Mouse (Mus musculus): ENCODE measurements around the gene Nckap5. TPM values are rescaled to one million over a fixed set of nuclear protein-coding genes. Genes with fewer than 3 reads are reported as not detected.

Nckap5 gene
- polyA plus RNA-seq, 1 experiment from 2014 or later = 1.1 TPM

DNA sequence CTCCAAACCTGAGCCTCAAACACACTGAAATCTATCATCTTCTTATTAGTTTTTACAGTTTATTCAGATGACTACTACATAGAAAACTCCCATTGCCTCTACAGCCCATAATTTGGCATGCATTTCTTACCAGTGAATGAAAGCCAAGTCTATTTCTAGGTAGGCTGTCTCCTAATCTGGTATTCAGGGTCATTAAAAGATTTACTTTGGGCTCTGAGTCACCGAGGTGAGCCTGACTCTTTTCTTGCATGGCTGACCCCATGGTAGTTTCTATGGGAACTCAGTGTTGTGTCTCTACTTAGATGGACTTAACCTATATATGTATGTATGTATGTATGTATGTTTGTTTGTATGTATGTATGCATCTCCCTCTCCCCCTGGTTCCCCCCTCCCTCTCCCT is 63.6 kb downstream of the Nckap5 start:
- no peak overlapping the region for H3K4me2 ChIP-seq (ENCODE audit: low read depth, low read length)
- no peaks in the 10 kb centered on the region for H3K36me3 ChIP-seq (replicated peaks; ENCODE audit: insufficient read depth, low read length)
- H3K9me3 ChIP-seq (ENCODE audit: low read length) = no peaks in the 10 kb centered on the region
- H3K27me3 ChIP-seq (ENCODE audit: insufficient read depth, low read length) = no peaks in the 10 kb centered on the region
- no peak overlapping the region for H3K4me3 ChIP-seq (ENCODE audit: low read depth, low read length)
- TF ChIP-seq CTCF (IDR thresholded peaks at IDR 0.05; ENCODE audit: low read depth) (no peak), EP300 (IDR thresholded peaks at IDR 0.05; ENCODE audit: low read depth) (no peak)
- no peaks in the 10 kb centered on the region for H3K4me1 ChIP-seq (ENCODE audit: insufficient read depth)
- DNase-seq (no peak), ATAC-seq (no peak)
- no peak overlapping the region for H3K9ac ChIP-seq (replicated peaks)
- 72% methylated on average over 1 of the region's 1 CpGs for WGBS (ENCODE audit: insufficient replicate concordance)
- H3K27ac ChIP-seq (ENCODE audit: low read depth) = no peak overlapping the region

DNA sequence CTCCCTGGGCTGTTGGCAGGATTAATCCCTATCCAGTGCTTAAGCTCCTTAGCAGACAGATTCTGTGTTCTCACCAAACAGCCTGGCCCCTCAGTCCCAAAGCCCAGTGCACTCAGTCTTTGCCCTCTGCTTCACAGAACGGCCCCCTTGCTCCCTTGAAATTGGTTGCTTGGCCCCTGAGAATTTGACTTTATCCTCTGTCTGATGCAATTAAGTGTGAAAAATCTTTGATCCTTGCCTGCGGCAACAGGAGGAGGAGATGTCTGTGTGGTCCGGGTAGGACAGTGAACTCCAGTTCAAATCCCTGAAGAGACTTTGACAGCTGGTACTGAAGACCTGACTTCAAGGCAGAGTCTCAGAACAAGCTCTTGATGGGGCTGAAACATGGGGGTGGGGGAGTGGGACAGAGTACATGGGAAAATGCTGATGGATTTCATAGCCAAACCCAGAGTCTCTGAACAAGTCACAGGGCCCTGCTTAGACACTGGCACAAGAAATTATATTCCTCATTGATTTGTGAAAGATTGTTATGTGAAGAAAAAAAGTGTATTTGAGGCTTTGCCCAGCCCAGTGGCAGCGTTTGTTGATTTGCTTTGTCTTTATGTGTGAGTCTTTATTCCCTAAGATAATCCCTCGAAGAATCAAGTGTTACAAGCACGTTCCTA is 65.0 kb downstream of the Nckap5 start:
- no peak overlapping the region for H3K4me3 ChIP-seq (ENCODE audit: low read depth, low read length)
- H3K36me3 ChIP-seq (replicated peaks; ENCODE audit: insufficient read depth, low read length) = no peaks in the 10 kb centered on the region
- no peak for TF ChIP-seq EP300 (IDR thresholded peaks at IDR 0.05; ENCODE audit: low read depth)
- no peak for TF ChIP-seq CTCF (IDR thresholded peaks at IDR 0.05; ENCODE audit: low read depth)
- H3K4me2 ChIP-seq (ENCODE audit: low read depth, low read length) = no peak overlapping the region
- no peaks in the 10 kb centered on the region for H3K4me1 ChIP-seq (ENCODE audit: insufficient read depth)
- no peak overlapping the region for H3K27ac ChIP-seq (ENCODE audit: low read depth)
- H3K9me3 ChIP-seq (ENCODE audit: low read length) = no peaks in the 10 kb centered on the region
- no peak for DNase-seq
- 76% methylated on average over 6 of the region's 6 CpGs for WGBS (ENCODE audit: insufficient replicate concordance)
- no peak for ATAC-seq
- no peaks in the 10 kb centered on the region for H3K27me3 ChIP-seq (ENCODE audit: insufficient read depth, low read length)
- no peak overlapping the region for H3K9ac ChIP-seq (replicated peaks)

DNA sequence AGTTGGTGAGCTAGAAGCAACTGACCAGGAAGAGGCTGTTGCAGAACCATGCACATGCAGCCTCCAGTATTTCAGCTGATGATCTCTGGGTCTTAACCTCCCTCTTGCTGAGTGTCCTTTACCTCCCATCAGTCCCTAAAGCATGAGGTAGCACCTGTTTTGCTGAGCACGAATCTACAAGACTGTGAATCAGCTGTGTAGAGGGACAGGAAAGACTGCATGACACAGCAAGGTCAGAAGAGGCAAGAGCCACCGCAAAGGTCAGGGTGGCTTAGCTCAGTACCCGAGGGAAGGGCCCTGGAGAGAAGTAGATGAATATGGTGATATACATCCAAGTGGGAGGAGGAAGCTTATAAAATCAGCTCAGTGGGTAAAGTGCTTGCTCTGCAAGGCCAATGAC is 66.4 kb downstream of the Nckap5 start:
- Histone ChIP-seq H3K36me3 (replicated peaks; ENCODE audit: insufficient read depth, low read length) (no peaks in the 10 kb centered on the region), H3K27me3 (ENCODE audit: insufficient read depth, low read length) (no peaks in the 10 kb centered on the region), H3K4me1 (ENCODE audit: insufficient read depth) (no peaks in the 10 kb centered on the region), H3K4me3 (ENCODE audit: low read depth, low read length) (no peak overlapping the region), H3K9ac (replicated peaks) (no peak overlapping the region), H3K9me3 (ENCODE audit: low read length) (no peaks in the 10 kb centered on the region), H3K4me2 (ENCODE audit: low read depth, low read length) (no peak overlapping the region), H3K27ac (ENCODE audit: low read depth) (no peak overlapping the region)
- no peak for TF ChIP-seq CTCF (IDR thresholded peaks at IDR 0.05; ENCODE audit: low read depth)
- no peak for TF ChIP-seq EP300 (IDR thresholded peaks at IDR 0.05; ENCODE audit: low read depth)
- no peak for ATAC-seq
- no peak for DNase-seq
- WGBS (ENCODE audit: insufficient replicate concordance) = 54% methylated on average over 3 of the region's 3 CpGs

DNA sequence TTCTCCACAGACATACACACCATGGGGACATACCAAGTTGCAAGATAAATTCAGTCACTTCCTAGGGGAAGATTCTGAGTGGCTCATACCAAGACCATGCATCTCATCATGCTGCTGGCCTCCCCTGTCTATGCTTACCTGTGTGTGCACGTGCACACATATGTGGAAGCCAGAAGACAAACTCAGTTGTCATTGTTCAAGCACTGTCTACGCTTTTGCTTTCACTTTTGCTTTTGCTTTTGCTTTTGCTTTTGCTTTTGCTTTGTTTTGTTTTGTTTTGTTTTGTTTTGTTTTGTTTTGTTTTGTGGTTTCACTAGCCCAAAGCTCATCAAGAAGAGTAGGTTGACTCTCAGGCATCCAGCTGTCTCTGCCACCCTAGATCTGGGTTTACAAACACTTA is 67.4 kb downstream of the Nckap5 start:
- TF ChIP-seq CTCF (IDR thresholded peaks at IDR 0.05; ENCODE audit: low read depth) = no peak
- no peak for TF ChIP-seq EP300 (IDR thresholded peaks at IDR 0.05; ENCODE audit: low read depth)
- DNase-seq = no peak
- 68% methylated on average over 2 of the region's 2 CpGs for WGBS (ENCODE audit: insufficient replicate concordance)
- no peaks in the 10 kb centered on the region for H3K9me3 ChIP-seq (ENCODE audit: low read length)
- H3K27me3 ChIP-seq (ENCODE audit: insufficient read depth, low read length) = no peaks in the 10 kb centered on the region
- no peak for ATAC-seq
- no peak overlapping the region for H3K27ac ChIP-seq (ENCODE audit: low read depth)
- H3K4me3 ChIP-seq (ENCODE audit: low read depth, low read length) = no peak overlapping the region
- no peak overlapping the region for H3K9ac ChIP-seq (replicated peaks)
- no peaks in the 10 kb centered on the region for H3K36me3 ChIP-seq (replicated peaks; ENCODE audit: insufficient read depth, low read length)
- H3K4me1 ChIP-seq (ENCODE audit: insufficient read depth) = no peaks in the 10 kb centered on the region
- no peak overlapping the region for H3K4me2 ChIP-seq (ENCODE audit: low read depth, low read length)

DNA sequence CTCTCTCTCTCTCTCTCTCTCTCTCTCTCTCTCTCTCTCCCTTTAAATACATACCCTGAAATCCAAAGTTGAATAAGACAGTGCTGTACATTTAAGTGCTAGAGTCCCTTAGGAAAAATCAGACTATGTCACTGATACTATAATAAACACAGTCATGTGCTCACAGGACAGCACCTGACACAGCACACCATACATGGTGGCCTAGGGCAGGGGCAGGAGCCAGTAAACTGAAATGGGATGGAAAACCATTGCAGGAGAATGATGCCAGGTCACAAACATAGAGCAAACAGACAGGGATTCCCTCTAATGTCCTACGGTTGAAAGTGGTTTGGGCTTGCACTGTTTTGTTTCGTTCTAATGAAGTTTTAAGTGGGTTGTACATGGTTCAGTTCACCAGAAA is 70.2 kb downstream of the Nckap5 start:
- DNase-seq (no peak), ATAC-seq (no peak)
- Histone ChIP-seq H3K4me1 (ENCODE audit: insufficient read depth) (no peaks in the 10 kb centered on the region), H3K9me3 (ENCODE audit: low read length) (no peaks in the 10 kb centered on the region), H3K9ac (replicated peaks) (no peak overlapping the region), H3K4me3 (ENCODE audit: low read depth, low read length) (no peak overlapping the region), H3K36me3 (replicated peaks; ENCODE audit: insufficient read depth, low read length) (no peaks in the 10 kb centered on the region), H3K4me2 (ENCODE audit: low read depth, low read length) (no peak overlapping the region), H3K27ac (ENCODE audit: low read depth) (no peak overlapping the region), H3K27me3 (ENCODE audit: insufficient read depth, low read length) (no peaks in the 10 kb centered on the region)
- TF ChIP-seq CTCF (IDR thresholded peaks at IDR 0.05; ENCODE audit: low read depth) = no peak
- no peak for TF ChIP-seq EP300 (IDR thresholded peaks at IDR 0.05; ENCODE audit: low read depth)
- whole genome bisulfite sequencing (ENCODE audit: insufficient replicate concordance) = 66% methylated on average over 2 of the region's 2 CpGs

DNA sequence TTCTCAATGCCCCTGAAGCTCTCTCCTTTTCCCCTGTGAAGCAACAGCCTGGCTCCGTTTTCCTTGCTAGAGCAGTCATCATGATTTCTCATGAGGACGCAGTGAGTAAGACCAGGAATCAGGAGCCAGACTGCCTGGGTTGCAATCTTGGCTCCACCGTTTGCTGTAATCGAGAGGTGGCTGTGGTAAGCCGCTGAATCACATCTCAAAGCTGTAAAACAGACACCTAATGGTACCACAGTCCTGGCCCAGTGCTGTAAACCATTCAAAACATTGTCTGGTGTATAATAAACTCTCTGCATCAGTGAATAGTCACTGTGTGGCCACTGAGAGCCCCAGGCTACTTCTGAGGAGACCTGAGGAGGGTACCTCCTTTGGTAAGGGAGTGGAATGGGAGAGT is 74.9 kb downstream of the Nckap5 start:
- Histone ChIP-seq H3K4me2 (ENCODE audit: low read depth, low read length) (no peak overlapping the region), H3K4me1 (ENCODE audit: insufficient read depth) (no peaks in the 10 kb centered on the region), H3K4me3 (ENCODE audit: low read depth, low read length) (no peak overlapping the region), H3K27me3 (ENCODE audit: insufficient read depth, low read length) (no peaks in the 10 kb centered on the region), H3K27ac (ENCODE audit: low read depth) (no peak overlapping the region), H3K36me3 (replicated peaks; ENCODE audit: insufficient read depth, low read length) (no peaks in the 10 kb centered on the region), H3K9ac (replicated peaks) (no peak overlapping the region), H3K9me3 (ENCODE audit: low read length) (no peaks in the 10 kb centered on the region)
- ATAC-seq (no peak), DNase-seq (no peak)
- TF ChIP-seq CTCF (IDR thresholded peaks at IDR 0.05; ENCODE audit: low read depth) = no peak
- TF ChIP-seq EP300 (IDR thresholded peaks at IDR 0.05; ENCODE audit: low read depth) = no peak
- 55% methylated on average over 5 of the region's 5 CpGs for WGBS (ENCODE audit: insufficient replicate concordance)

DNA sequence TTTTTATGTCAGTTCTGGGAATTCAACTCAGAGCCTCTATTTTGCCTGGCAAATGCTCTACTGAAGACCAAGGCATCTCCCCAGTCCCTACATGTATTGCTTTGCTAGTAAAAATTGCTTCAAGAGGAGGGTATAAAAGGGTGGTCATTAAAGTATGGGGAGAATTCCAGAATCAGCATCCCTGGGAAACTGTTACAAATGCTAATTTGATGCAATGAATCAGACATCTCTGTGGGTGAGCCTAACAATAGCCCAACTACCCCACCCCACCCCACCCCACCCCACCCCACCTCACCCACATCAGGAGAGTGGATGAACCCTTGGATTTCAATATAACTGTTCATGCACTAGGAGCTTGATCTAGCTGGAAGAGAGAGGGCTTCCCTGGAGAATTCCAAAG is 77.0 kb downstream of the Nckap5 start:
- no peaks in the 10 kb centered on the region for H3K9me3 ChIP-seq (ENCODE audit: low read length)
- no peaks in the 10 kb centered on the region for H3K36me3 ChIP-seq (replicated peaks; ENCODE audit: insufficient read depth, low read length)
- no peak overlapping the region for H3K9ac ChIP-seq (replicated peaks)
- no peak overlapping the region for H3K4me2 ChIP-seq (ENCODE audit: low read depth, low read length)
- no peak for TF ChIP-seq CTCF (IDR thresholded peaks at IDR 0.05; ENCODE audit: low read depth)
- TF ChIP-seq EP300 (IDR thresholded peaks at IDR 0.05; ENCODE audit: low read depth) = no peak
- H3K4me3 ChIP-seq (ENCODE audit: low read depth, low read length) = no peak overlapping the region
- ATAC-seq = no peak
- H3K27ac ChIP-seq (ENCODE audit: low read depth) = no peak overlapping the region
- DNase-seq = no peak
- no peaks in the 10 kb centered on the region for H3K4me1 ChIP-seq (ENCODE audit: insufficient read depth)
- H3K27me3 ChIP-seq (ENCODE audit: insufficient read depth, low read length) = no peaks in the 10 kb centered on the region

Data from liver, postnatal 0 days (tissue).